Mouse (Mus musculus): ENCODE data around the gene Cpm.

GRCm38 (mm10) chr10:117652930-117653778, 23.9 kb downstream of the Cpm start:
- TF ChIP-seq POLR2A (IDR thresholded peaks at IDR 0.05; ENCODE audit: low read depth, low read length) (no peak), JUND (conservative IDR thresholded peaks at IDR 0.05; ENCODE audit: low read depth, low read length) (no peak), CTCF (conservative IDR thresholded peaks at IDR 0.05 in 1 of 2, IDR thresholded peaks at IDR 0.05 in 1 of 2; ENCODE audit: low read depth in 2 of 2, low read length in 2 of 2) (no peak), E2F4 (IDR thresholded peaks at IDR 0.05; ENCODE audit: insufficient replicate concordance, low read depth, low read length) (no peak), ETS1 (conservative IDR thresholded peaks at IDR 0.05; ENCODE audit: low read depth, low read length) (no peak), GABPA (IDR thresholded peaks at IDR 0.05; ENCODE audit: insufficient replicate concordance, low read depth, low read length) (no peak)
